Mouse (Mus musculus) liver, embryonic 14 days (tissue): ENCODE results near the gene Hspa8. TPM values are rescaled to one million over a fixed set of nuclear protein-coding genes. Genes with fewer than 3 reads are reported as not detected.

Experiments
- polyA plus RNA-seq: library from polyadenylated mRNA; depleted of rRNA; stranded (reverse); fragments of >200 nt; gene quantifications from 2 replicates; pipeline ENCODE4 v1.2.3, GENCODE M21; 2012; rRNA removed

The Hspa8 gene
- polyA plus RNA-seq = 1,109 and 1,266 TPM in 2 replicates

DNA sequence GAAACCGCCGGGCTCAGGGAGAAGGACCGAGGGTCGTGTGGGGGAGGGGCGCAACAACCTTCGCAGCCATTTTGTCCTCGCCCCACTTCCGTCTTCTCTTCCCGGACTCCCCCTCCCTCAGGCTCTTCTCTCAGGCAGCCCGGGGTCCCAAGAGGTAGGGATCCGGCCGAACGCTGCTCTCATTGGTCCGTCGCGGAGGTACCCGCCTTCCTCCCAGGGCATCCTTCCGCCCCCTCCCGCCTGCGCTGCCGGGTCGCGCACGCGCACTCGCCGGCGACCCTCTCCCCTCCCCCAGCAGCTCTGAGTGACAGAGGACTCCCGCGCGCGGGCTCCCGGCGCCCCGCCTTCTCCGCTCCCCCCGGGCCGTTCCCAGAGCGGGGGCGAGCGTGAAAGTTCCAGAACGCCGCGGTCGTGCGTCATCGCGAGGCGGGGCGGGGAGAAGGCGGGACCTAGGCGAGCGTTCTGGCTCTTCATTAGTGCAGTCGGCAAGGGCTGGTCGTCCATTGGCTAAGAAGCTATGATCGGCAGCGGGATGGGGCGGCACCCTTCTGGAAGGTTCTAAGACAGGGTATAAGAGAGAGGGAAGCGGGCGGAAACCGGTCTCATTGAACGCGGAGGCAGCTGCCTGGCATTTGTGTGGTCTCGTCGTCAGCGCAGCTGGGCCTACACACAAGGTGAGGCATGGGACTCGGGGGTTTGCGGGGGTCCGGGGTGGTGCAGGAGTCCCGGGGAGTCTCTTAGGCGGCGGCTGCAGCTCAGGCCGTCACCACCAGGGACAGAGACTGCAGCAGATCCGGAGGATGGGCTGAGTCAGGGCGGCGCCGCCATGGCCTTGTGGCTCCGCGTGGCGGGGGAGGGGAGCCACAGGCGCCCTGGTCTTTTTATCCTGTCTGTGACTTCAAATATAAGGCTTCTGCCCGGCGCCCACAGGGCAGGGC lies at the start of gene Hspa8:
Gene Hspa8 (plus strand): TSS at position 310 of the 938 bp plus-strand sequence.

Other genes starting within 250 kb of the Hspa8 start
- not detected in 2 replicates for gene Gm21915, start 130.4 kb upstream of the Hspa8 start, polyA plus RNA-seq
- 0.38 and 0.80 TPM in 2 replicates for gene Clmp, start 115.0 kb upstream of the Hspa8 start, polyA plus RNA-seq
- not detected in 2 replicates for gene Bsx, start 73.1 kb downstream of the Hspa8 start, polyA plus RNA-seq
- 0.05 and 0.06 TPM in 2 replicates for gene Jhy, start 163.1 kb downstream of the Hspa8 start, polyA plus RNA-seq
- 0.03 and 0.09 TPM in 2 replicates for gene Crtam, start 203.6 kb downstream of the Hspa8 start, polyA plus RNA-seq